Mouse (Mus musculus): ENCODE data around the gene RPS10-NUDT3.

Gene RPS10-NUDT3

DNA sequence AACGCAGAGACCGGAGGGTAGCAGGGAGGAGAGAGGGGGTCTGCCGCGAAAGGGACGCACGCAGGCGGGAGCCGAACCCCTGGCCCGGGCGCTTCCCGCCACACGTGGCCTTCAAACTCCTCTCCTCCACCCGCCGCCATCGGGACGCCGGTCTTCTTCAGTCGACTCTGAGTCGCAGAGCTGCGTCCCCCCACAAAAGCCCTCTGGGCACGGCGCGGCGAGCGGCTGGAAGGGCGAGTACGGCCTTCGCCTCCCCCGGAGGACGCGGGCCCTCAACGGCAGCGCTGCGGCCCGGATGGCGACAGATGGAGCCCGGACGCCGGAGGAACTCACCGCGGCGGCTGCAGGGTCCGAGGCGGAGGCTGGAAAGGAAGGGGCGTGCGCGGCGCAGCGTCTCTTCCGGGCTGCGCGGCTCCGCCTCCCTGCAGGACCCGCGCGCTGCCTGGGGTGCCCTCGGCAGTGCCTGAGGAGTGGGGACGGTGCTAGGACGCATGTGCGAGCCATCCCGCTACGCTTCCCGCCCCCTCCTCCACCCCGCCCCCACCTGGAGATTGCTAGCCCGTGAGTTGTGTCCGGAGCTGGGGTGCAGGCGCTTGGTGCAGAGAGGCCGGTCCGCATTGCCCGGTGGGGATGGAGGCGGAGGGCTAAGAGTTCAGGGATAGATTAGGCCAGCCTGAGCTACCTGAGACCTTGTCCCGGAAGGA, at the start of gene RPS10-NUDT3:
Gene RPS10-NUDT3 (minus strand): TSS at position 352 of the 704 bp plus-strand sequence.
- DNase-seq (ENCODE audit: low read depth, low spot score) = peak; percentile 87

DNA sequence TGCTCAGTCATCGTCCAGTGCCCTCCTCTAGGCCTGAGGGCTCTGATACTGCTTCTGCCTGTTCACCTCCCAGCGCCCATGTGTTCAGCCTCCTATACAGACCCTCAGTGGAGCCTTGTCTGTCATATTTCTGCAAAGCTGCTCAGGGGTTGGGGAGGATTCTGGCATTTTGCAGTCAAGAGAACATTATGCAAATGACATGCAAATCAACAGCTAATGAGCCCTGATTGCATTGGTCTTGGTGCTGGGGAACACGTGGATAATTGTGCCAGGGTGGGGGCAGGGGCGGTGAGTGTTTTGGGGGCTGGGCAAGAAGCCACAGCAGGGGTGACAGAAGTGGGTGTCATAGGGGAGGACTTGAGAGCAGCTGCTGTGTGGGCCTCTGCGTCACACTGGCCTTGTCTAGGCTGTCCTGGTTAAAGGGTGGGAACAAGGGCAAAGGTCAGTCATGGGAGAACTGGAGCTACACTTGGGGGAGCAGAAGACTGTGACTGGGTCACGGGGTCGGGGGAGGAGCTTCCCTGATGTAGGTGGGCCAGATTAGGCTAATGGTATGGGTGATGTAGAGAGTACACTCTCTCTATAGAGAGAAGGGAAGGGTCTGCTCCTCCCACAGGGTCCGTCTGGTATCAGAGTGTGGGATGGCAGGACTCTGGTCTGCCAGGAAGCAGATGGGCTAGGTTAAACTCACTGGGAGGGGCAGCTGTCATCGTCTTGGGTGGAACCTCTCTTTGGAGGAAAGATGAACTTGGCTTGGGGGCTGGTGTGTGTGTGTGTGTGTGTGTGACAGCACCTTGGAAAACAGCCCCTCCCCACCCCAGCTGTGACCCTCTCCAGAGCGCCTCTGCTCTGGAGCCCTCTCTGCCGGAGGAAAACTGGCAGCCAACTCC, 44.1 kb upstream of the RPS10-NUDT3 start:
- DNase-seq (ENCODE audit: low read depth, low spot score) = no peak

DNA sequence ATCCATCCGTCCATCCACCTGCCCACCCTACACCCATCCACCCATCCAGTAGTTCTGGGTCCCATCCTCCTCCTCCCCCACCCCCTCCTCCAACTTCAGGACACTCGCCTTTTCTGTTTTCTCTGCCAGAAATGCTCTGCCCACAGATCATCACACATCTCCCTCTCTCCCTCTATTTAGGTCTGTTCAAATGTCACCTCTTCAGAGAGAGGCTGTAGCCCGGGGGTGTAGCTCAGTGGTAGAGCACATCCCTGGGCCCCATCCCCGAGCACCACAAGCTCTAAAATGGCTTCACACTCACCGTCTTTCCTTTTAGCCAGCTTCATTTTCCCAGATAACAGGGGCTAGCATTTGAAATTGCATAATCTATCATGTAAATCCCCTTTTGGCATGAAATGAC, 42.7 kb upstream of the RPS10-NUDT3 start:
- DNase-seq (ENCODE audit: low read depth, low spot score) = no peak

DNA sequence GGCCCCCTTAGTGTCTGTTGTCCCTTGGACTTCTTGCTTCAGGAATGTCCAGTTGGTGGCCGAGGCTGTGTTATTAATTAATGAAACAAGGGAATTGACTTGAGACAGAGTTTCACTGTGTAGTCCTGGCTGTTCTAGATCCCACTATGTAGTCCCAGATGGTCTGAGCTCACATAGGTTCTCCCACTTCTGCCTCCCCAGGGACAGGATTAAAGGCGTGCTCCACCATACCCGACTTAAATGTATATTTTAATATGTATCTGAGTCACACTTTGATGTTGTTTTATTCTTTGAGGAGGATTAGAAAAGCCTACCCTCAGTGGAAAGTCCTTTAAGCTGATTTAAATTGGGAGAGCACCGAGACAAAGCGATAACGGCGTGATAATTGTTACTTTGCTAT, 41.2 kb upstream of the RPS10-NUDT3 start:
- DNase-seq (ENCODE audit: low read depth, low spot score) = no peak

DNA sequence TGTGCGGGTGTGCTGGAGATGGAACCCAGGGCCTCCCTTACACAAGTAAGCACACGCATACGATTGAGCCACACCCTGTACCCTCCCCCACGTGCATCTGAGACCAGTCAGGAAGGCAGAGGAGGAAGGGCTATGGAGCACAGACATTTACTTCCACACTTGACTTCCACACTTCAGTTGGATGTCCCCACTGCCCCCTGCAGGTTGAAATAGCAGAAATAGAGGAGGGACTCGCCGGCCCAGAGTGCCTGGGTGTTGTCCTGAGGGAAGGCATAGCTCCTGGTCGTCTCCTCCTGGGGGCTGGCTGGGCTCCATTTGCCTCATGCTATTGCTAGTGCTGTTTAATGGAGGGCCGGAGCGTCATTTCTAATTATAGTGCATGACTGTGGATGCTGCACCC, 40.4 kb upstream of the RPS10-NUDT3 start:
- no peak for DNase-seq (ENCODE audit: low read depth, low spot score)

DNA sequence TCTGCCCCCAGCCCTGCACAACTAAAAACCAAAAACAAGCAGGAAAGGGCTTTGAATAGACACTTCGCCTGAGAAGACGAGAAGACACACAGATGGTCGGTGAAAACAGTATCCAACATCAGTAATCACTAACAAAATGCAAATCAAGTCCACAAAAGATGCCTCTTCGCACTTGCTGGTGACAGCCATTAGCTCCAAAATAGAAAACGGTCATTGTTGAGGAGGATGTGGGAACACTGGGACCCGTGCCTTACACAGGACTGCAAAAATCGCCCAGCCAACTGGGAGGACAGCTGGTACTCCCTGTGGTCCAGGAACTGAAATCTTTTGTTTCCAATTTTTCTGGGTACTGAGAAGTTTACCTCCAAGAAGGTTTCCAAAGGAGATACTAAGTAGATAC, 38.9 kb upstream of the RPS10-NUDT3 start:
- no peak for DNase-seq (ENCODE audit: low read depth, low spot score)

DNA sequence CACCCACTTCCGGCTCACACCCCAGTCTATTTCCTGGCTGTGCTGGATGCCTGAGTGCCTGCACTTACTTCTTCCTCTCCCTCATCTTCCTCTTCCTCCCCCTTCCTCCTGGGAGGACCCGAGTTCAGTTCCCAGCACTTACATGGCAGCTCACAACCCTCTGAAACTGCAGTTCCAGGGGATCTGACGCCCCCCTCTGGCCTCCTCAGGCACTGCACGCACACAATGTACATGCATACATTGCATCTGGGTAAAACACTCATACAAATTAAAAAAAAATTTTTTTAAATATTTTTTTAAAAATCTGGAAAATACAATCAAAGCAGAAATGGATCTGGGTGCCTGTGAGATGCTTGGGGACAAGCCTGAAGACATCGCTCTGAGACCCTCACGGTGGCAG, 36.7 kb upstream of the RPS10-NUDT3 start:
- no peak for DNase-seq (ENCODE audit: low read depth, low spot score)

DNA sequence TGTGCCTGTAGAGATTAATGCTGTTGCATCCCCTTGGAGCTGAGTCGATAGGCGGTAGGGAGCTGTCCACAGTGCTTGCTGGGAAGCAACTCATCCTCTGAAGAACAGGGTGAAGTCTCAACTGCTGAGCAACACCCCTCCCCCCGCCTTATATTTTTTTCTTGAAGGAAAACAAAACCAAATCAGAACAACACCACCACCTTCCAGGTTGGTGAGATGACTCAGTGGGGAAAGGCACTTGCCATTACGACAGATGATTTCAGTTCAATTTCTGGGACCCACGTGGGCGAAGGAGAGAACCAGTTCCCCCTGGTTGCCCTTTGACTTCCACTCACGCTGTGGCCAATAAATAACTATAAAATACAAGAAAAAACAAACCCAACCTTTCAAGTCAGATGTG, 23.7 kb upstream of the RPS10-NUDT3 start:
- DNase-seq (ENCODE audit: low read depth, low spot score) = no peak

DNA sequence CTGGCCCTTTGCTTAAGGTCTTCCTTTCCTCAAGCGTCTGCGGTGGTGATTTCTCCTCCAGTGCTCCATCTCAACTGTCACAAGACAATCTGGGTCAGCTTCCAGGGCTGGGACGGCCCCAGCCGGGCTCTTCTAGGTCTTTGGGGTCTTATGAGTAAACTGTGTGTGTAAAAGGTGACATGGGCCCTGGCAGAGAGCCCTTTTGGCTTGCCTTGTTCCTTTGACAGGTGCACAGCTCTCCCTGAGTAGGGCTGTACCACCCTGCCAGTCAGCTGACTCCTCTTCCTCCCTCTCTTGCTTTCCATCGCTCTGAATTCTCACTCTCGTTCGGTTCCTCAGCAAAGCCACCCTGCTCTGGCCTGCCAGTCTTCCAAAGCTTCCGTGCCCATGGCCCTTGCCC, 22.1 kb upstream of the RPS10-NUDT3 start:
- no peak for DNase-seq (ENCODE audit: low read depth, low spot score)

DNA sequence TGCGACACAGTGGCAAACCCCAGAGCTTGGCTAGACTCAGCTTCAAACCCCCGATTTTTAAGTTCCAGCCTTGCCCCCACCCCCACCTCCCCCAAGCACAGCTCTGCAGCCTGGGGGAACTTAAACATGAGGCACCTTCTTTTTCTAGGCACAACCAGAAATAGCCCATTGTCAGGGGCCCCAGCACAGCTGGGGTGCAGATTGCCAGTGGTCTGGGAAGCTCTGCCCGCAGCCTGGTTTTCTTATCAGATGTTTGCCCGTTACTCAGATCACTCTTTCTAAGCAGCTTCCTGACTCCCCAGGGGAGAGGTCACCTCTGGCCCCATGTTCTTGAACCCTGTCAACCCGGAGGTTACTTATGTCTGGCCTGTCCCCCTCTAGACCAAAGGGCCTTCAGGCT, 21.4 kb upstream of the RPS10-NUDT3 start:
- DNase-seq (ENCODE audit: low read depth, low spot score) = no peak

DNA sequence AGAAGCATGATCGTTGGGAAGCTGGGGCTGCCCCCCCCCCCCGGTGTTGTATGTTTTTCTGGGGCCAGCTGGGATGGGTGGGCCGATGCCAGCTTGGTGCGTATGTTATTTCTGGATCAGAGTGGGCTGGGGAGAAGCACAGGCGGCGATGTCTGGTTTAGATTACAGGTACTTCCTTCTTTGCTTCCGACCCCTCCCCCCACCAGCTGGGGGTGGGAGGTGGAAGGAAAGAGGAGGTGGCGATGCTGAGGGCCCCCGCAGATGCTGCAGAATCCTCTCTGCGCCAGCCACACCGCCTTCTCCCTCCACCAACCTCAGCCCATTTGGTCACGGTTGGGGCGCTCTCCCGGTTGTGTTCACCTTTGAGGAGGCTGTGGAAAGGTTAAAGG, 21.0 kb upstream of the RPS10-NUDT3 start:
- DNase-seq (ENCODE audit: low read depth, low spot score) = no peak

DNA sequence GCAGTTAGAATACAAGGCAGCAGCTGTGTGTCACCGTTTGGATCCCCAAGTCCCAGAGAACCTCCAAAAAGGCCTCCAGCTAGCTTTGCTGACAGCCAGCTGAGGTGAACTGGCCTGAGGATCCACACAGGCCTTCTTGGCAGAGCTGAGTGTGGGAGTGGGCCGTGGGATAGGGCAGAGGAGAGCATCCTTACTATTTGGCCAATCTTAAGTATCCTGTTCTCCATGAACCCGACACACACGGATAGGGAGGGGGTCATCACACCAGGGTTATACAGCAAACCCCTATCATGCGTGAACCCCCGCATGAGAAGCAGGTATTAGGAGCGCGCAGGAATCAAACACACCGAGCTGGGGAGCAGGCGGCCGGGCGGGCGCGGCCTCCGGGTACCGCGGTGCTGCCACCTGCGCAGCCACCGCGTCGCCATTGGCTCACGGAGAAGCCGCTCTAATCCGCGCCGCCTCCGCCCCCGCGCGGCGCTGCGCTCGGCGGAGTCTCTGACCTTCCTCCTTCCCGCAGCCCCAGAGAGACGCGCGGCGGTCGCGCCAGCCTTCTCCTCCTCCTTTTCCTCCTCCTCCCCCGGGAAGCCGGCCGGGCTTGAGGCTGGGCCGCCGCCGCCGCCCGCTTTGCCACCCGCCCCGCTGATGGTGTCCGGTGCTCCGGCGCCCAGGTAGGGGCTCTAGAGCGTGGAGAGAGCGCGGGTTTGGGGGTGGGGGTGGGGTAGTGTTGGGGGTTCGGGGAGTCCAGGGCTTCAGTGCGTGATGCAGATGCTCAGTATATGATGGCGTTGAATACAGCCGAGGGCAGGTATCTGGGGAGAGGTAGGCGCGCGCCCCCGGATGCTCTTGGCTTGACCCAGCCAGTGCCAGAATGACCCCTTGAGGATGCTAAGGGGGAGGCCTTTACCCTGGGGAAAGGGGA, 20.3 kb upstream of the RPS10-NUDT3 start, which contains the start of gene Pacsin1:
Gene Pacsin1 (plus strand): TSS at position 421 of the 922 bp plus-strand sequence.
- peak; percentile 75 for DNase-seq (ENCODE audit: low read depth, low spot score)

DNA sequence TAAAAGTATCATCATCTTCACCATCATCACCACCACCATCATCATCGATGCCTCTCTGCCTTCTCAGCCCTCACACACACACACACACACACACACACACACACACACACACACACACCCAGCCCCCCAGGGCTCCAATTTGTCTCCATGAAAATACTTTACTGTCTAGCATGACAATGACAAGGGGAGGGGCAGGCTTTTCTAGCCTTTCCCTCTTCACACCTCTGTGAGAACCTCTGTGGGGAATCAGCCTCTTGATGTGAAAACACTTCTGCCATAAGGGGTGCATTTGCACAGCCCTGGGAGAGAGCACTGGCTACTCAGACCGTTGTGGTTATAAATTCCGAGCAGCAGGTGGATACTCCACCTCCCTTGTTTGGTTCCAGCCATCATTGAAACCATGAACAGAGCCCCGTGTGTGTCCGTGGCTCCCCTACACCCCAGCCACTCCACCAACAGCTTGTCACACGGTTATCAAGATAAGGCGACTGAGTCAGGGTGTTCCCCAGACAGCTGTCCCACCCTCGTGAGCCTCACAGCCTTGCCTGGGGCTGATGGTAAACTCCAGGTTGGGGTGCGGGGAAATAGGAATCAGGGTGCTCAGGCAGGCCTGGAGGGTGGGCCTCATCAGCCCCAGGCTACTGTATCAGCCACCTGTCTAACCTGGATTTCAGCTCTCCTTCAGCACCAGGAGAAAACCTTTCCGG, 18.4 kb upstream of the RPS10-NUDT3 start:
- DNase-seq (ENCODE audit: low read depth, low spot score) = no peak

DNA sequence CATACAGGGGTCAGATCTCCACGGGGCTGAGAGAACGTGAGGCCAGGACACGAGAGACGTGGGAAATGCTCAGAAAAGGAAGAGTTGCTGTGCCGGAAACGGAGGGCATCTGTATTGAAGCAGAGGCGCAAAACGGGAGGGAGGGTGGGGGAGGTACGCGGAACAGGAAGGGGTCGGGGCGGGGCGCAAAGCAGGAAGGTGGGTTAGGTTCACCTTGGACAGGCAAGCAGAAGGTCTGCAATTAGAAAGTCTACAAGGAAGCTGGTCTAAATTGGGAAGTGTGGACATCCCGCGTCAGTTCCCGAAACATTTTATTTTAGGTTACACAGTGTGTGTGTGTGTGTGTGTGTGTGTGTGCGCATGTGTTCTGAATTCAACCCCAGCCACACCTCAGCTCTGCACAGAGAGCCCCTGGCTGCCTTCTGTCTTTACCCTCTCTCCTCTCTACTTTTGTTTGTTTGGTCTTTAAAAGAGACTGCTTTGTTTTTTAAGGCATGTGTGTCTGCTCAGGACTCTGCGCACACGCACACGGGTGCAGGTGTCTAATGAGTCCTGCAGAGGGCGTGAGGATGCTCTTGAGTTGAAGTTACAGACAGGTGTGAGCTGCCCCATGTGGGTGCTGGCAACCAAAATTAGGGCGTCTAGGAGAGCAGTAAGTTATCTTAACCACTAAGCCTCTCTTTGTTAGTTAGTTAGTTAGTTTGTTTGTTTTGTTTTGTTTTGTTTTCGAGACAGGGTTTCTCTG, 17.2 kb upstream of the RPS10-NUDT3 start:
- DNase-seq (ENCODE audit: low read depth, low spot score) = no peak

DNA sequence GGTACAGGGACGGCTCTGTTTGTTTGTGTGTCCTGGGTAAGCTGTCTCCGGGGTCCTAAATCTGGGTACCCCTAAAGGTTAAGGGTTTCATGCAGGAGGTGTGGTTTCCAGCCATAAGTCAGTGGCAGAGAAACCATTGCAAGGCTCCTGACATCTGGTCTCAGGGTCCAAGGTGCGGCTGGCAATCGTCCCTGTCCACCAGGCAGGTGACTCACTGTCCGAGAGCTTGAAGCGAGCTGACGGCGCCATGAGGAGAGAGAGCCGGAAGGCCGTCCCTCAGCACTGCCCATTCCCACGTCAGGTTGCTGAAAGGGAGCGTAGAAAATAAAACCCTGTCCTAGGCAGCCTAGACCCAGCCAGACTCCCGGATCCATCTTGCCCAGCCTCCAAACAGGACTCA, 15.6 kb upstream of the RPS10-NUDT3 start:
- DNase-seq (ENCODE audit: low read depth, low spot score) = no peak

DNA sequence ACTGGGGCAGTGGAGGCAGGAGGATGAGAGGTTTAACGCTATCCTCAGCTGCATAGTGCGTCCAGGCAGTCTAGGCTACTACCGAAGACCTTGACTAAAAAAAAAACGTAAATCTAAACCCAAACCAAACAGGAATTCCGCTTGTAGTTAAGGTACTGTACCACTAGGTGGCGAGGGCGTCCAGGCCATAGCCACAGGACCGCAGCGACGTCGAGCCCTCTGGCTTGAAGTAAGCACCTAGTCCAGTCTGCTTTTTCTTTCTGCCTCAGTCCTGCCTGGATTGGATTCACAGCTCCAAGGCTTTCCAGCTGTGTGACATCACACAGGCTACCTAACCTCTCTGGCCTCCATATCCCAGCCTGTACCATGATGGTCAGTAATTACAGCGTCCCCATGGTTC, 15.1 kb upstream of the RPS10-NUDT3 start:
- no peak for DNase-seq (ENCODE audit: low read depth, low spot score)

DNA sequence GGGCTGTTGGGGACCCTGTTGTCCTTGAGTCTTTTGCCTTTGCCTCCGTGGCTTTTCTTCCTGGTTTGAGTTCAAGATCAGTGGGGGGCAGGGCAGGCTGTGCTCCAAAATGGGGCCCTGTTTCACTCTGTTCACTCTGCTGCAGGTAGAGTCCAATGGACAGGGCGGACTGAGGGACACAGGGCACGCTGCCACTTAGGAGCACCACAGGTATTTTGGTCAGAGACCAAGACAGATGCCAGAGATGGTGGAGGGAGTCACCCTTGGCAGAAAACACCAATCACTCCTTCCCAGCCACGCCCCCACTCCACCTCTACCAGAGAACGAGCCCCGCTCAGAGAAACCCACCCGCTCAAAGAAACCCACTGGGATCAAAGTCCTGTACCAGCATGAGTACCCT, 10.8 kb upstream of the RPS10-NUDT3 start:
- no peak for DNase-seq (ENCODE audit: low read depth, low spot score)

DNA sequence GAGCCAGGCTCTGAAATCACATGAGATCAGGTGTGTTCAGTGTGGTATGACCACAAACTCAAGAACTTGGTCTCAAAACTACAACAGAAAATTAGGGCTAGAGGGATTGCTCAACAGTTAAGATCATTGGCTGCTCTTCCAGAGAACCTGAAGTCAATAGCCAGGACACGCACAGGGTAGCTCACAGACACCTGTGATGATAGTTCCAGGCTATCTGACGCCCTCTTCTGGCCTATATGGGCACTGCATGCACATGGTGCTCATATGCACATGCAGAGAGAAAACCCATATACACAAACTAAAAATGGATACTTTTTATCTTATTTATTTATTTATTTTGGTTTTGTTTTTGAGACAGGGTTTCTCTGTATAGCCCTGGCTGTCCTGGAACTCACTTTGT, 9.6 kb upstream of the RPS10-NUDT3 start:
- no peak for DNase-seq (ENCODE audit: low read depth, low spot score)

DNA sequence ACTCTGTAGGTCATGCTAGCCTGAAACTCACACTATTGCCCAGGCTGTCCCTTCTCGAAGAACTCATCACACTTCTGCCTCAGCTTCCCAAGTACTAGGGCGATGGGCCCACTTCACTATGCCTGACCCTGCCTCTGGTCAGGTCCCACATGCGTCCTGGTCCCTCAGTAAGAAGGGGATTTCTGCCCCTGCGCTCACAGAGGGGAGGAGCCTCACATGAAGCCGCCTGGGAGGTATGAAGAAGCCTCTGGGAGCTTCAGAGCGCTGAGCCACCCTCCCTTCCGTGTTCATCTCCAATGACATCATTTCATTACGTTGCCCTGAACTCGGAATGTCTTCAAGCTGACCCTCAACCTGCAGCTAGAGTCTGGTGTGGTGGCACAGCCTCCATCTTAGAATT, 8.7 kb upstream of the RPS10-NUDT3 start:
- DNase-seq (ENCODE audit: low read depth, low spot score) = no peak

DNA sequence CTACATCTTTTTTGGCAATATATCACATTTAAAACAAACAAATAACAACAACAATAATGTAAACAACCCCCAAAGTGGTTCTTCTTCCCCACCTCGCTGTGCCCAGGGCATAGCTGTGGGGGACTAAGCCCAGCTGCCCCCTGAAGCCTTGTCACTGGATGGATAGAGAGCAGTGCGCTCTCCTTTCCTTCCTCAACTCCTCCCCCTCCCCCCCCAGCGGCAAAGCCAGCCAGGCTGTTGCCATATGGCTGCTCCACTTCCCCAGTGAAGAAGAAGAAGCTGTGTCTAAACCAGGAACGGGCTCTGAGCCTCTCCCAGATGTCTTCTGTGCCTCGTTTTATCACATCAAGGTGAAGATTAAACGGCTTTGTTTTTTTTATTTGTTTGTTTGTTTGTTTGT, 8.1 kb upstream of the RPS10-NUDT3 start:
- DNase-seq (ENCODE audit: low read depth, low spot score) = no peak
